Mouse (Mus musculus) embryonic facial prominence, embryonic 12.5 days (tissue): ENCODE data around the gene Pon1. TPM values are rescaled to one million over a fixed set of nuclear protein-coding genes. Genes with fewer than 3 reads are reported as not detected.
"Not testable (repeated sequence)": the region's sequence is repeated elsewhere in the genome, so short reads cannot be mapped to it uniquely, and the experiment has no call there.

ENCODE experiments used
- ATAC-seq: fragments of 200-750 bp; cut with Nextera tagmentation; 2 replicates; pipeline ENCODE4 v1.8.0; 2017; ENCODE audit not compliant: insufficient number of reproducible peaks, insufficient read depth, low FRiP score, low TSS enrichment
- H3K27ac ChIP-seq: fragments of 300-500 bp; sonication (generic); 2 replicates; pipeline ENCODE4 v1.5.1; 2016; ENCODE audit warnings: mild to moderate bottlenecking
- H3K27me3 ChIP-seq: fragments of 300-500 bp; sonication (generic); 2 replicates; pipeline ENCODE4 v1.6.1; 2016; ENCODE audit warnings: mild to moderate bottlenecking, moderate library complexity
- H3K36me3 ChIP-seq: fragments of 300-500 bp; sonication (generic); 2 replicates; pipeline ENCODE4 v1.6.1; 2016; ENCODE audit warnings: mild to moderate bottlenecking
- H3K4me1 ChIP-seq: fragments of 300-500 bp; sonication (generic); 2 replicates; pipeline ENCODE4 v1.6.1; 2016
- H3K4me2 ChIP-seq: fragments of 300-500 bp; sonication (generic); replicated peaks from 2 replicates; pipeline ENCODE4 v1.6.1; 2016; ENCODE audit warnings: mild to moderate bottlenecking, moderate library complexity
- H3K4me3 ChIP-seq: fragments of 300-500 bp; sonication (generic); 2 replicates; pipeline ENCODE4 v1.5.1; 2016; ENCODE audit warnings: mild to moderate bottlenecking
- H3K9ac ChIP-seq: fragments of 300-500 bp; sonication (generic); 2 replicates; pipeline ENCODE4 v1.6.1; 2016; ENCODE audit warnings: mild to moderate bottlenecking, moderate library complexity
- H3K9me3 ChIP-seq: fragments of 300-500 bp; sonication (generic); 2 replicates; pipeline ENCODE4 v1.6.1; 2016; ENCODE audit warnings: mild to moderate bottlenecking, moderate library complexity
- WGBS: fragments of 180-500 bp; shearing (Covaris S2); methylation state at CpG from one replicate; pipeline ENCODE4 v1.1.7; 2016; 5-methylcytosine and 5-hydroxymethylcytosine counted together
- polyA plus RNA-seq: library from polyadenylated mRNA; unstranded; fragments of >200 nt; fragmentation: Nextera tagmentation; extraction: Ambion mirVana; gene quantifications from 2 replicates; pipeline ENCODE4 v1.2.1, GENCODE M21; 2016

Gene Pon1
- polyA plus RNA-seq, result 0.27 TPM in 1 of 2 replicates, not detected in the other

GRCm38 (mm10) chr6:5193693-5194092 is at the start of gene Pon1:
TSS of gene Pon1 (minus strand) at chr6:5193946.
- Histone ChIP-seq H3K36me3 (no peaks in the 10 kb centered on the region), H3K27me3 (no peaks in the 10 kb centered on the region), H3K9me3 (no peaks in the 10 kb centered on the region), H3K9ac (no peak within 1 kb of the TSS), H3K4me1 (no peaks in the 10 kb centered on the region), H3K27ac (no peak within 1 kb of the TSS), H3K4me3 (no peak within 1 kb of the TSS), H3K4me2 (no peak within 1 kb of the TSS)
- ATAC-seq, result no peak
- WGBS, result 34% methylated on average over 5 of the region's 5 CpGs

DNA sequence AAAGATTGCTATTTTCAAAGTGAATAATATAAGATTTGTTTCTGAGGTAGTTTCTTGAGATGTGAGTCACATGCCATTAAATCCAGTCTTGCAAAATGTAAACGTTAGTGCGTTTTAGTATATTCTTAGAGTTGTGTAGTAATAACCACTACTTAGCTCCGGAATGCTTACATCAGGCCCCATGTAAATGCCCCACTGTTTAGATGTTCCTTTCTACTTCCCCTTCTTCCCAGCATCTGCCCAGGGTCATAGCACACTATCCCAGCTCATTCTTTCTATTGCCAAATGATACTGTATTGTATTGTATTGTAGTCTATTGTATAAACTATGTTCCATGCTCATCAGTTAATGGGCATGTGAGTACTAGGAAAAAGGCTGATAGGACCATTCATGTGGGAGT is 45.1 kb upstream of the Pon1 start:
- H3K27ac ChIP-seq, result no peak overlapping the region
- no peak overlapping the region for H3K9ac ChIP-seq
- H3K9me3 ChIP-seq, result no peaks in the 10 kb centered on the region
- 91% methylated on average over 3 of the region's 3 CpGs for WGBS
- no peak overlapping the region for H3K4me2 ChIP-seq
- H3K36me3 ChIP-seq, result no peaks in the 10 kb centered on the region
- no peaks in the 10 kb centered on the region for H3K27me3 ChIP-seq
- no peak overlapping the region for H3K4me3 ChIP-seq
- no peaks in the 10 kb centered on the region for H3K4me1 ChIP-seq
- no peak for ATAC-seq

- H3K4me1 ChIP-seq, result no peaks in the 10 kb centered on the region
- 78% methylated on average over 4 of the region's 4 CpGs for WGBS
- no peak overlapping the region for H3K4me3 ChIP-seq
- no peak overlapping the region for H3K27ac ChIP-seq
- ATAC-seq, result no peak
- H3K27me3 ChIP-seq, result no peaks in the 10 kb centered on the region
- H3K36me3 ChIP-seq, result no peaks in the 10 kb centered on the region
- H3K4me2 ChIP-seq, result no peak overlapping the region
- H3K9me3 ChIP-seq, result no peaks in the 10 kb centered on the region
- H3K9ac ChIP-seq, result no peak overlapping the region
Measured at GRCm38 (mm10) chr6:5237510-5237909, 43.8 kb upstream of the Pon1 start.

GRCm38 (mm10) chr6:5236843-5237371 is 43.2 kb upstream of the Pon1 start:
- Histone ChIP-seq H3K4me3 (no peak overlapping the region), H3K27ac (no peak overlapping the region), H3K27me3 (no peaks in the 10 kb centered on the region), H3K9me3 (no peaks in the 10 kb centered on the region), H3K9ac (no peak overlapping the region), H3K4me2 (no peak overlapping the region), H3K4me1 (no peaks in the 10 kb centered on the region), H3K36me3 (no peaks in the 10 kb centered on the region)
- 91% methylated on average over 8 of the region's 8 CpGs for WGBS
- no peak for ATAC-seq

DNA sequence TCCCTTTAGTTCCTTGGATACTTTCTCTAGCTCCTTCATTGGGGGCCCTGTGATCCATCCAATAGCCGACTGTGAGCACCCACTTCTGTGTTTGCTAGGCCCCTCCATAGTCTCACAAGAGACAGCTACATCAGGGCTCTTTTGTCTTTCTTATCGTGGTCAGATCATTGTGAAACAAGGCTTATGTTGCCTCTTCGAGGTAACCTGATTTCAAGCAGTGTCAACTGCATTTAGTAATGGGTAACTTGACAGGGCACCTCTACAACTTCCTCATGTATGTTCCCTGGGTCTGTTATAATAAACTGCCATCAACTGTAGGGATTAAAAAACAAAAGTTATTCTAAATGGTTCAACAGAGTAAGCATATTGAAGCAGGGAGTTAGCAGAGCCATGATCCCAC is 40.8 kb upstream of the Pon1 start:
- Histone ChIP-seq H3K9me3 (no peaks in the 10 kb centered on the region), H3K4me3 (no peak overlapping the region), H3K36me3 (no peaks in the 10 kb centered on the region), H3K27me3 (no peaks in the 10 kb centered on the region), H3K4me2 (no peak overlapping the region), H3K4me1 (no peaks in the 10 kb centered on the region), H3K27ac (no peak overlapping the region), H3K9ac (no peak overlapping the region)
- no peak for ATAC-seq
- 69% methylated on average over 3 of the region's 3 CpGs for WGBS

DNA sequence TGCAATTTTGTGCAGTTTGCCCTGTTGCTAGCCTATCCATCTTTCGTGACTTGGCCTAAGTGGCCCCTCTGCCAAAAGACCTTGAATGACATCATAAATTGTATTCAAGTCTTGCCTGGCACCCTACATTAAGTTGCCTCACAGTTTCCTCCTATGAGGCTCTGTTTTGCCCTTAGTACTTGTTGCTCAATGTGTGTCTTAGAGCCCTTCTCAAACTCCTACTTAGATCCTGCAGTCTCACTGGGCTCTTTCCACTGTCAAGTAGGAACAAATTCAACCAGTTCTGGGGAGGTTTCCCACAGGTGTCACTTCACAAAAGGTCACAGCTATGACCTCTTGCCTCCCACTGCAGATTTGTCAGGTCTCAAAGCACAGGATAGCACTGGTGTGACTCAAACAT is 40.1 kb upstream of the Pon1 start:
- no peak overlapping the region for H3K27ac ChIP-seq
- no peaks in the 10 kb centered on the region for H3K27me3 ChIP-seq
- no peak overlapping the region for H3K4me2 ChIP-seq
- 91% methylated on average over 1 of the region's 1 CpGs for WGBS
- H3K36me3 ChIP-seq, result no peaks in the 10 kb centered on the region
- H3K4me3 ChIP-seq, result no peak overlapping the region
- no peaks in the 10 kb centered on the region for H3K4me1 ChIP-seq
- ATAC-seq, result no peak
- H3K9me3 ChIP-seq, result no peaks in the 10 kb centered on the region
- H3K9ac ChIP-seq, result no peak overlapping the region

DNA sequence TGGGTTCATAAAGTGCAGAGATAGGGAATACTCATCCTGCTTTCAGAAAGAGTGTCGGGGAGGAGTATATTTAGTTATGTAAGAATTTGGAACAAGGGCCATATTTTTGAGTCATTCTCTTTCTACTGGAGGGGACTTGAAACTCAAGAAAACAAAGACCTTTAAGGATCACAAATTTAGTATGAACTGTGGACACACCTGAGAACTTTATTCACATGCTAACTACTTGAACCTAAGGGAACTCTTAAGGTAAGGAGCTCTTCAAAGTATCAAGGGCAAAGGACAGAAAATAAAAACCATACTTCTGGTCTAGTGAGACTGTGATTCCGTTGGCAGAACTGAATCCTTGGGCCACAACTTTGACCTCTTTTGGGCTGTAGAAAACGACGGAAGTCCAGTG is 38.3 kb upstream of the Pon1 start:
- H3K9me3 ChIP-seq, result no peaks in the 10 kb centered on the region
- no peak overlapping the region for H3K9ac ChIP-seq
- H3K27ac ChIP-seq, result no peak overlapping the region
- H3K36me3 ChIP-seq, result no peaks in the 10 kb centered on the region
- WGBS, result 83% methylated on average over 4 of the region's 4 CpGs
- H3K4me3 ChIP-seq, result no peak overlapping the region
- H3K4me2 ChIP-seq, result no peak overlapping the region
- no peaks in the 10 kb centered on the region for H3K4me1 ChIP-seq
- H3K27me3 ChIP-seq, result no peaks in the 10 kb centered on the region
- no peak for ATAC-seq

DNA sequence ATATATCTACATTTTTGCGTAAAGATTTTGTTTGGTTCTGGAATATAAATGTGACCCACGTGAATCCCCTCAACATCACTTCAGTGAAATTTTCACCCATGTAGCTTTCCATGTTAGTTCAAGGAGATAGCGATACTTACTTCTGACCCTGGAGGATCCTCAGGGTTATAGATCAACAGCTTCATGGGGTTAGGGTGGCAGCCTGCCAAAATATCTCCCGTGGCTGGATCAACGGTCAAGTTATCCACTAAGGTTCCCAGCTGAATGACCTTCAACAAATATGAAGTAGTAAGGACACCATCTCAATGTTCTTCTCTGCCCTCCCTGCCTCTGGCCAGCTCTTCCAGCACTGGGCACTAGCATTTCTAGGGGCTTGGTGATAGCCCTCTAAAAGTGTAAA is 36.5 kb upstream of the Pon1 start:
- 86% methylated on average over 5 of the region's 5 CpGs for WGBS
- Histone ChIP-seq H3K36me3 (no peaks in the 10 kb centered on the region), H3K4me2 (no peak overlapping the region), H3K27me3 (no peaks in the 10 kb centered on the region), H3K9ac (no peak overlapping the region), H3K27ac (no peak overlapping the region), H3K4me3 (no peak overlapping the region), H3K9me3 (no peaks in the 10 kb centered on the region), H3K4me1 (no peaks in the 10 kb centered on the region)
- no peak for ATAC-seq

DNA sequence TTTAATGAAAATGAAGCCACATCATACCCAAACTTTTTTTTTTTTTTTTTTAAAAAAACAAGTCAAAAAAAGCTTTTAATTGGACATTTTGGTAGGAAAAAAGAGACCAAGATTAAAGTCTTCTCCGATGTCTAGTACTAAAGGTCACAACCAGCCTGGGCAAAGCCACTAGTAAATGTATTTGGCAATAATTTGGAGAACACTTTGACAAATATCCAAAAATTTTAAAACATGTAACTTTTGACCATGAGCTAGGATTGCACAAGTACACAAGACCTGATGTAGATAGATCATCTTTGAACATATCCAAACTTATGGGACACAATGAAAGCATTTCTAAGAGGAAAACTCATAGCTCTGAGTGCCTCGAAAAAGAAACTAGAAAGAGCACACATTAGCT is 29.8 kb upstream of the Pon1 start:
- not testable (repeated sequence) for H3K9ac ChIP-seq, ATAC-seq, H3K4me3 ChIP-seq, H3K4me2 ChIP-seq, H3K27me3 ChIP-seq, H3K4me1 ChIP-seq, H3K27ac ChIP-seq, H3K9me3 ChIP-seq, H3K36me3 ChIP-seq
- 86% methylated on average over 2 of the region's 2 CpGs for WGBS

DNA sequence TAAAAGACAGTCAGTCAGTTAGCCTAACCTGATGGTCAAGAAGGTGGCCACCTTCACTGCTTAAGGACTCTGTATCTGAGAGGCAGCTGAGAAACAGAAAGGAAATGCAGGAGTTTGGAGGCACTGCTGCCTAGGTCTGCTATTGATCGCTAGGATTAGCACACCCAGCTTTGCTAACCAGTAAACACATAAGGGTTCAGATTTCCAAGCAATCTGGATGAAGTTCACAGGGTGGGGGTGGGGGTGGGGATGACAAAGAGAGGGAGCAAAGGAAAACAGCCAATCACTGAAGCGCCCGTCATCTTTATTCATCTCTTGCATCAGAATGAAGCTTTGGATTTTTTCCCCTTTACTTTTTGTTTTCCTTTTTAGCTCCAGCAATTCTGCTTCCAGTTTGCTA is 28.3 kb upstream of the Pon1 start:
- Histone ChIP-seq H3K4me2 (no peak overlapping the region), H3K27ac (no peak overlapping the region), H3K4me3 (no peak overlapping the region), H3K4me1 (no peaks in the 10 kb centered on the region), H3K9ac (no peak overlapping the region), H3K27me3 (no peaks in the 10 kb centered on the region), H3K9me3 (no peaks in the 10 kb centered on the region), H3K36me3 (no peaks in the 10 kb centered on the region)
- ATAC-seq, result no peak
- 53% methylated on average over 3 of the region's 3 CpGs for WGBS

DNA sequence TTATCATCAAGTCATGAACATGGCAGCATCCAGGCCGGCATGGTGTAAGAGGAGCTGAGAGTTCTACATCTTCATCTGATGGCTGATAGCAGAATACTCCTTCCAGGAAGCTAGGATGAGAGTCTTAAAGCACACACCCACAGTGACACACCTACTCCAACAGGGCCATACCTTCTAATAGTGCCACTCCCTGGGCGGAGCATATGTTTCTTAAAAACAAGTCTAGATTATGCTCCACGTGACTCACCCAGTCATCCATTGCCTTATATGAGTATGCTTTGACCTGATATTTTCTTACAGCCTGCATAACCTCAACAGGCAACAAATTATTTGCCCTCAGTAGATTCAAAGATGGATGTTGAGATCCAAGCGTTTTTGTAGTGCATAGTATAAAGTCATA is 24.4 kb upstream of the Pon1 start:
- WGBS, result 92% methylated on average over 4 of the region's 4 CpGs
- no peak overlapping the region for H3K4me3 ChIP-seq
- H3K4me2 ChIP-seq, result no peak overlapping the region

DNA sequence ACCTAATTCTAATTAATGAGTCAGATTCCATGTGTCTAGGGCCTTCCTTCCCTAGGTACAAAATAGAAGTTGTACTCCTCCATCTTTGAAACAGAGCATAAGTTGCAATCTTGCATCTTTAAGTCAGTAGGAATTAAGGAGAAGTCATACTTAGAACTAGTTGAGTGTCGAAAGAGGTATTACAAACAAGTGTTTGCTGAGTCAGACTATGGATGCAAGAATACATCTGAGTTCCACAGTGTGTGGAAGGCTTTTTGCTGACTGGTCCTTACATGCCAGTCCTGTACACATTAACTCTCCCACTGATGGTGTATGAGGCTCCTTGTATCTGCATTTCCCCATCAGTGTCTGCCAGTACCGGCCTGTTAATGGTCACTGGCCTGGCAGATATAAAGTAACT is 14.1 kb upstream of the Pon1 start:
- 96% methylated on average over 2 of the region's 2 CpGs for WGBS
- no peak for ATAC-seq
- H3K27me3 ChIP-seq, result no peaks in the 10 kb centered on the region
- no peak overlapping the region for H3K27ac ChIP-seq
- no peak overlapping the region for H3K4me2 ChIP-seq
- no peak overlapping the region for H3K9ac ChIP-seq
- H3K9me3 ChIP-seq, result no peaks in the 10 kb centered on the region
- H3K36me3 ChIP-seq, result no peaks in the 10 kb centered on the region
- H3K4me1 ChIP-seq, result no peaks in the 10 kb centered on the region
- no peak overlapping the region for H3K4me3 ChIP-seq

More for the DNA sequence above, 24.4 kb upstream of the Pon1 start:
- no peaks in the 10 kb centered on the region for H3K27me3 ChIP-seq
- no peaks in the 10 kb centered on the region for H3K36me3 ChIP-seq
- H3K4me1 ChIP-seq, result no peaks in the 10 kb centered on the region
- no peak overlapping the region for H3K27ac ChIP-seq
- H3K9ac ChIP-seq, result no peak overlapping the region
- H3K9me3 ChIP-seq, result no peaks in the 10 kb centered on the region
- ATAC-seq, result no peak

GRCm38 (mm10) chr6:5199916-5200315 is 6.2 kb upstream of the Pon1 start:
- Histone ChIP-seq H3K9me3 (no peaks in the 10 kb centered on the region), H3K4me1 (no peaks in the 10 kb centered on the region), H3K36me3 (no peaks in the 10 kb centered on the region), H3K9ac (no peak overlapping the region), H3K27me3 (no peaks in the 10 kb centered on the region), H3K4me3 (no peak overlapping the region), H3K4me2 (no peak overlapping the region), H3K27ac (no peak overlapping the region)
- 81% methylated on average over 3 of the region's 3 CpGs for WGBS
- no peak for ATAC-seq
